Mouse (Mus musculus) layer of hippocampus, postnatal 10 days (tissue): ENCODE results near the gene Kdm5b. TPM values are rescaled to one million over a fixed set of nuclear protein-coding genes. Genes with fewer than 3 reads are reported as not detected.

Experiments
- DNase-seq, 2 experiments: peaks; one replicate each; pipeline ENCODE4 v3.0.0; 2021; ENCODE audit warnings: low spot score in 2 of 2
- total RNA-seq, 2 experiments: library from RNA; stranded (reverse); gene quantifications; 2 replicates each; pipeline ENCODE4 v1.2.3; 2021

Gene Kdm5b
- total RNA-seq, 2 experiments from 2014 or later, result 74.6 to 75.4 TPM

- DNase-seq, result peak; percentile 36 to 49
These were observed 86.4 kb downstream of the Kdm5b start, which contains the start of gene Syt2 for GRCm38 (mm10) chr1:134646261-134646962. Gene Syt2, plus strand, starts transcription at chr1:134646677.

GRCm38 (mm10) chr1:134646963-134647282, 87.0 kb downstream of the Kdm5b start:
- no peak for DNase-seq

- DNase-seq, result no peak
These were observed 87.6 kb downstream of the Kdm5b start for GRCm38 (mm10) chr1:134647591-134647990.

- DNase-seq, result no peak
These were observed 90.8 kb downstream of the Kdm5b start for GRCm38 (mm10) chr1:134650816-134651215.

- DNase-seq, result peak; percentile 68 to 70
These were observed 91.4 kb downstream of the Kdm5b start for GRCm38 (mm10) chr1:134651268-134651850.

- peak; percentile 30 to 32 for DNase-seq
These were observed 92.0 kb downstream of the Kdm5b start for GRCm38 (mm10) chr1:134651851-134652398.

- DNase-seq, result no peak
These were observed 93.8 kb downstream of the Kdm5b start for GRCm38 (mm10) chr1:134653603-134654257.

- no peak for DNase-seq
These were observed 98.9 kb downstream of the Kdm5b start for GRCm38 (mm10) chr1:134658841-134659240.

GRCm38 (mm10) chr1:134660163-134660562, 100.2 kb downstream of the Kdm5b start:
- no peak for DNase-seq

GRCm38 (mm10) chr1:134671234-134672070, 111.5 kb downstream of the Kdm5b start:
- DNase-seq, result no peak

- no peak for DNase-seq
These were observed 114.3 kb downstream of the Kdm5b start for GRCm38 (mm10) chr1:134674312-134674711.

- DNase-seq, result no peak
These were observed 119.5 kb downstream of the Kdm5b start for GRCm38 (mm10) chr1:134679445-134679844.

GRCm38 (mm10) chr1:134680617-134681016, 120.6 kb downstream of the Kdm5b start:
- no peak for DNase-seq

- no peak for DNase-seq
These were observed 122.5 kb downstream of the Kdm5b start for GRCm38 (mm10) chr1:134682460-134682859.

Other genes starting within 250 kb of the Kdm5b start
- gene Ppfia4, start 227.2 kb upstream of the Kdm5b start, total RNA-seq, result 10 to 100 TPM; 84.9 to 97.0 TPM
- gene Tmem183a, start 198.2 kb upstream of the Kdm5b start, total RNA-seq, result 100 to 1,000 TPM in 1 of 2 experiments, 10 to 100 TPM in 1; 96.2 to 104 TPM
- gene 4933406M09Rik, start 174.2 kb upstream of the Kdm5b start, total RNA-seq, result not detected
- 10 to 100 TPM; 23.6 to 30.5 TPM for gene Cyb5r1, start 154.6 kb upstream of the Kdm5b start, total RNA-seq
- gene Adipor1, start 144.8 kb upstream of the Kdm5b start, total RNA-seq, result 10 to 100 TPM; 60.6 to 63.8 TPM
- gene Klhl12, start 104.6 kb upstream of the Kdm5b start, total RNA-seq, result 10 to 100 TPM; 37.7 to 39.5 TPM
- 10 to 100 TPM; 28.9 to 33.9 TPM for gene Rabif, start 65.5 kb upstream of the Kdm5b start, total RNA-seq
- gene Mgat4e, start 10.5 kb upstream of the Kdm5b start, total RNA-seq, result not detected
- gene Syt2, start 86.5 kb downstream of the Kdm5b start, total RNA-seq, result 10 to 100 TPM; 14.2 to 14.5 TPM